In the genomic region with DNA sequence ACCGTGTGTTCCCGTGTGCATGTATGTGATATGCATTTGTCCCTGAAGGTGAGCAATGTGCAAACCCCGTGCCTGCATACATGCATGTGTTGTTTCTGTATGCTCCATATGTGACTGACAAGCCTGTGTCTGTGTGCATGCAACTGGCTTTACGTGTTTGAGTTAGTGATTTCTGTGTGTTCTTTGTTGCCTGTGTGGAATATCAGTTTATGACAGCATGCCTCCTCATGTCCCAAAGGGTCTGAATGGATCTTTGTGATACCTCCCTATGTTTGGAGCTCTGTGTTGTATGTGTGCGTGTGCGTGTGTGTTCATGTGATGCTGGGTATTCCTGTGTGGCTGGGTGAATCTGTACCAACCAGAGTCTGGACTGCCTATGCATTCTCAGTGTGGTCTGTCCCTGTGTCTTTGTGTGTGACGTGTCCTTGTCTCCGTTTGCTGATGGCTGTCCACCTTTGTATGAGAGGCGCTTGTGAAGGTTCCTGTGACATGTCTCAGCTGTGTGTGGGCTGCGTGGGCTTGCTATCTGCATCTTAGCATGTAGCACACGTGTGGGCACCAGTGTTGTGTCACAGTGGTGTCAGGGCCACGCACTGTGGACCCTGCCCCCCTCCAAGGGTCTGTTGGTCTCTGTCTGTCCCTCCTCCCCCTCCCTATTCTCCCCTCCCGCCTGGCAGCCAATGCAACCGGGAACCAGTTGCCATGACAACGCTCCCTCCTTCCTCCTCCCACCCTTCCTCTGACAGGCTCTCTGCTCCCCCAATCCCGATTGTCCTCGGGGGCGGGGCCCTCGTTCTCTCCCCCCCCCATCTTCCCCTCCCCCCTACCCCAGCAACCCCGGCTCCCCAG, we compare ENCODE assay signal across 9 mouse cellular contexts. TPM values are rescaled to one million over a fixed set of nuclear protein-coding genes. Genes with fewer than 3 reads are reported as not detected.
DNase-seq lines count a peak whose midpoint lies in the region; ATAC-seq and TF ChIP-seq lines count a peak whose summit lies in the region.
"Had no signal": no experiment of that assay in that cellular context is flagged by ENCODE, and none has a peak within 500 bp of the region (broad histone marks: within the 10 kb centered on the region; RNA-seq: fewer than 3 reads in every experiment).

TSS of gene Sult2b1 (minus strand) at position 146 of the 849 bp plus-strand sequence.

- 14% methylated on average over 19 of the region's 20 CpGs for WGBS in hindbrain, embryonic 13.5 days
- WGBS in midbrain, embryonic 15.5 days = 10% methylated on average over 20 of the region's 20 CpGs

- H3K9me3 ChIP-seq in CH12.LX (replicated peaks; ENCODE audit: low read length) = no peaks in the 10 kb centered on the region
- no peaks in the 10 kb centered on the region for H3K9me3 ChIP-seq in hindbrain, embryonic 13.5 days
- no peaks in the 10 kb centered on the region for H3K9me3 ChIP-seq in midbrain, embryonic 15.5 days

- no peak within 1 kb of the TSS for H3K27ac ChIP-seq in CH12.LX (ENCODE audit: insufficient read depth, low read depth)
- H3K27ac ChIP-seq in hindbrain, embryonic 13.5 days = peak within 1 kb of the TSS; percentile 99
- H3K27ac ChIP-seq in midbrain, embryonic 15.5 days = peak within 1 kb of the TSS; percentile 95

- peak within 1 kb of the TSS; percentile 18; the same call in 1 of the 2 replicates for H3K9ac ChIP-seq in CH12.LX (ENCODE audit: insufficient read depth, low read depth)
- peak within 1 kb of the TSS; percentile 98 for H3K9ac ChIP-seq in hindbrain, embryonic 13.5 days
- H3K9ac ChIP-seq in midbrain, embryonic 15.5 days = peak within 1 kb of the TSS; percentile 84

- H3K79me2 ChIP-seq in CH12.LX (replicated peaks; ENCODE audit: control insufficient read depth, extremely low read depth, insufficient read depth, poor library complexity, severe bottlenecking) = no peaks in the 10 kb centered on the region

- DNase-seq in CH12.LX (ENCODE audit: extremely low read depth) (no peak), MN1 (ENCODE audit: low spot score) (peak; percentile 89)
- DNase-seq in embryo, embryonic 11.5 days (ENCODE audit: low read depth, low spot score) = peak; percentile 84
- DNase-seq in left cerebral cortex, adult 18-20 months (ENCODE audit: low spot score in 2 of 2) = peak; percentile 93 to 94
- no peak for DNase-seq in urinary bladder, postnatal 36 days (ENCODE audit: low spot score in 2 of 2)

- TF ChIP-seq CTCF in CH12.LX (conservative IDR thresholded peaks at IDR 0.05 in 1 of 2, IDR thresholded peaks at IDR 0.05 in 1 of 2; ENCODE audit: low read depth in 2 of 2, low read length in 2 of 2) = no peak

- no peak for TF ChIP-seq EP300 in CH12.LX (IDR thresholded peaks at IDR 0.05; ENCODE audit: low read length)

- no peak for TF ChIP-seq RAD21 in CH12.LX (IDR thresholded peaks at IDR 0.05; ENCODE audit: low read depth, low read length)

- dilution Hi-C loops in CH12.LX (cut with MboI; ENCODE audit: extremely low pct_ligation_motif_present, extremely low pct_unique_long_range_greater_than_20kb, low sequenced_read_pairs) = no loop called here

- peaks cover 10 to 12% of the 10 kb centered on the region in 2 experiments for H3K4me1 ChIP-seq in CH12.LX (ENCODE audit: control insufficient read depth in 1 of 2, insufficient read depth in 2 of 2)
- H3K4me1 ChIP-seq in hindbrain, embryonic 13.5 days (replicated peaks) = peaks cover 42% of the 10 kb centered on the region
- H3K4me1 ChIP-seq in midbrain, embryonic 15.5 days = peaks cover 35% of the 10 kb centered on the region

- peak within 1 kb of the TSS; percentile 37 for H3K4me2 ChIP-seq in CH12.LX (ENCODE audit: insufficient read depth, low read depth, poor library complexity, severe bottlenecking)
- peak within 1 kb of the TSS; percentile 94 for H3K4me2 ChIP-seq in hindbrain, embryonic 13.5 days
- peak within 1 kb of the TSS; percentile 75 for H3K4me2 ChIP-seq in midbrain, embryonic 15.5 days

- H3K36me3 ChIP-seq in CH12.LX (replicated peaks in 1 of 2; ENCODE audit: control insufficient read depth in 1 of 2, insufficient read depth in 1 of 2, low read length in 1 of 2) = no peaks in the 10 kb centered on the region
- H3K36me3 ChIP-seq in hindbrain, embryonic 13.5 days = peaks cover 28% of the 10 kb centered on the region
- H3K36me3 ChIP-seq in midbrain, embryonic 15.5 days (replicated peaks) = peaks cover 22% of the 10 kb centered on the region

- no peak for TF ChIP-seq POLR2A in CH12.LX (IDR thresholded peaks at IDR 0.05; ENCODE audit: low read depth, low read length)

- in situ Hi-C loops in CH12.LX (cut with MboI; ENCODE audit: low pct_ligation_motif_present, low pct_unique_long_range_greater_than_20kb, low sequenced_read_pairs) = no loop called here

- H3K27me3 ChIP-seq in CH12.LX (replicated peaks) = peaks cover 17% of the 10 kb centered on the region
- H3K27me3 ChIP-seq in hindbrain, embryonic 13.5 days = peaks cover 9% of the 10 kb centered on the region; the same call in 1 of the 2 replicates
- H3K27me3 ChIP-seq in midbrain, embryonic 15.5 days (replicated peaks) = no peaks in the 10 kb centered on the region

- ATAC-seq in hindbrain, embryonic 13.5 days (ENCODE audit: low FRiP score) = peak; percentile 73
- peak; percentile 70 for ATAC-seq in midbrain, embryonic 15.5 days (replicated peaks)
- no peak for ATAC-seq in megakaryocyte progenitor cell, adult 5-6 weeks (replicated peaks; ENCODE audit: poor library complexity)

- peak within 1 kb of the TSS; percentile 48 to 65 (median 53) for H3K4me3 ChIP-seq in CH12.LX (replicated peaks in 1 of 3; ENCODE audit: low read depth in 2 of 3, low read length in 2 of 3, poor library complexity in 1 of 3)
- H3K4me3 ChIP-seq in hindbrain, embryonic 13.5 days = peak within 1 kb of the TSS; percentile 91
- peak within 1 kb of the TSS; percentile 96 for H3K4me3 ChIP-seq in midbrain, embryonic 15.5 days

TF ChIP-seq in CH12.LX, 34 proteins besides CTCF, POLR2A, EP300 and RAD21:
- TF ChIP-seq NRF1 (IDR thresholded peaks at IDR 0.05; ENCODE audit: low read depth, low read length) = no peak
- TF ChIP-seq MYC (IDR thresholded peaks at IDR 0.05; ENCODE audit: low read depth, low read length) = no peak
- TF ChIP-seq SMC3 (IDR thresholded peaks at IDR 0.05; ENCODE audit: low read depth, low read length) = no peak
- no peak for TF ChIP-seq IRF4 (IDR thresholded peaks at IDR 0.05; ENCODE audit: low read depth, low read length)
- no peak for TF ChIP-seq TCF12 (IDR thresholded peaks at IDR 0.05; ENCODE audit: low read depth, low read length)
- TF ChIP-seq ZKSCAN1 (IDR thresholded peaks at IDR 0.05; ENCODE audit: borderline replicate concordance, low read depth, low read length) = no peak
- TF ChIP-seq E2F4 (IDR thresholded peaks at IDR 0.05; ENCODE audit: insufficient replicate concordance, low read depth, low read length) = no peak
- TF ChIP-seq ZC3H11A (IDR thresholded peaks at IDR 0.05; ENCODE audit: low read depth, low read length) = no peak
- no peak for TF ChIP-seq NELFE (IDR thresholded peaks at IDR 0.05; ENCODE audit: low read depth, low read length)
- no peak for TF ChIP-seq MEF2A (IDR thresholded peaks at IDR 0.05; ENCODE audit: borderline replicate concordance, low read depth, low read length)
- no peak for TF ChIP-seq USF1 (IDR thresholded peaks at IDR 0.05; ENCODE audit: low read depth, low read length)
- TF ChIP-seq SIN3A (IDR thresholded peaks at IDR 0.05; ENCODE audit: low read length) = no peak
- no peak for TF ChIP-seq CHD2 (IDR thresholded peaks at IDR 0.05; ENCODE audit: low read length)
- TF ChIP-seq ZMIZ1 (IDR thresholded peaks at IDR 0.05; ENCODE audit: low read depth, low read length) = no peak
- TF ChIP-seq MAZ (IDR thresholded peaks at IDR 0.05; ENCODE audit: low read depth, low read length) = no peak
- no peak for TF ChIP-seq GABPA (IDR thresholded peaks at IDR 0.05; ENCODE audit: insufficient replicate concordance, low read depth, low read length)
- no peak for TF ChIP-seq MAFK (IDR thresholded peaks at IDR 0.05; ENCODE audit: insufficient replicate concordance, low read length)

RNA-seq across cellular contexts. Expression of gene Sult2b1, which starts in this region (rescaled TPM):
- 0.13 and 0.17 TPM in 2 replicates for total RNA-seq in CH12.LX (2012; rRNA removed)
- not detected in 2 replicates for total RNA-seq in CH12.LX (2014; rRNA removed)
- polyA plus RNA-seq in CH12.LX (2012; ENCODE audit: insufficient read length, low read depth) = 0.29 TPM in 1 of 2 replicates, not detected in the other
- 5.2 and 5.3 TPM in 2 replicates for polyA plus RNA-seq in hindbrain, embryonic 13.5 days (2015; fragmentation: Nextera tagmentation; extraction: Ambion mirVana)
- total RNA-seq in left cerebral cortex, adult 18-20 months (2021) = 10 to 100 TPM; 11.3 to 13.7 TPM
- 8.3 and 9.7 TPM in 2 replicates for polyA plus RNA-seq in midbrain, embryonic 15.5 days (2015; fragmentation: Nextera tagmentation; extraction: Ambion mirVana)
- total RNA-seq in megakaryocyte progenitor cell, adult 5-6 weeks (2015) = 1.2 and 1.7 TPM in 2 replicates
- 1.9 and 6.4 TPM in 2 replicates for total RNA-seq in megakaryocyte progenitor cell, adult 5-6 weeks (2017)
- total RNA-seq: neutrophil, adult 5-6 weeks had no signal

Comparison
In these comparisons a context has a peak if more than half of its experiments do, and no peak if none do; other contexts are left out.
1. DNase-seq: peak in MN1 (single experiment), embryo, embryonic 11.5 days (single experiment) and left cerebral cortex, adult 18-20 months (2 of 2); none in CH12.LX (single experiment) and urinary bladder, postnatal 36 days (0 of 2).
2. H3K4me2 ChIP-seq: peak in every context shown above with its lines; median percentile 94 in hindbrain, embryonic 13.5 days; 75 in midbrain, embryonic 15.5 days; 37 in CH12.LX.
3. H3K9ac ChIP-seq: peak in every context shown above with its lines; median percentile 98 in hindbrain, embryonic 13.5 days; 84 in midbrain, embryonic 15.5 days; 18 in CH12.LX.
4. Peak in every context shown above with its lines, with median percentiles within 50 percentile points of each other: H3K4me3 ChIP-seq.